Mouse (Mus musculus): ENCODE measurements around the gene Zfp799. TPM values are rescaled to one million over a fixed set of nuclear protein-coding genes. Genes with fewer than 3 reads are reported as not detected.

Zfp799 gene
- polyA plus RNA-seq, 1 experiment = 1.3 TPM

- H3K36me3 ChIP-seq (ENCODE audit: control insufficient read depth, insufficient read depth) = peaks cover 17% of the 10 kb centered on the region
- no peaks in the 10 kb centered on the region for H3K27me3 ChIP-seq (ENCODE audit: control insufficient read depth, insufficient read depth, insufficient read length)
- no peak for TF ChIP-seq CTCF (IDR thresholded peaks at IDR 0.05; ENCODE audit: control insufficient read depth, insufficient read depth, insufficient read length)
- no peak for TF ChIP-seq MYOG (IDR thresholded peaks at IDR 0.05; ENCODE audit: control insufficient read depth, extremely low read depth, insufficient read length)
- no peak for TF ChIP-seq USF1 (IDR thresholded peaks at IDR 0.05; ENCODE audit: low read depth)
- TF ChIP-seq FOSL1 (IDR thresholded peaks at IDR 0.05; ENCODE audit: insufficient read depth, low read length, poor library complexity, severe bottlenecking) = no peak
- no peak for TF ChIP-seq MYOD1 (IDR thresholded peaks at IDR 0.05; ENCODE audit: control insufficient read depth, insufficient read length, low read depth)
- no peak for TF ChIP-seq CEBPB (IDR thresholded peaks at IDR 0.05; ENCODE audit: low read depth)
- no peak for TF ChIP-seq MAX (IDR thresholded peaks at IDR 0.05)
- no peak overlapping the region for H3ac ChIP-seq (ENCODE audit: control insufficient read depth, insufficient read length, low read depth)
- H3K79me3 ChIP-seq (ENCODE audit: low read depth) = peaks cover 31% of the 10 kb centered on the region
- peaks cover 38% of the 10 kb centered on the region for H3K79me2 ChIP-seq (ENCODE audit: control insufficient read depth, insufficient read depth)
- H3K4me3 ChIP-seq (ENCODE audit: insufficient read depth, poor library complexity, severe bottlenecking) = no peak overlapping the region
Observed at GRCm38 (mm10) chr17:32789244-32789643, 40.8 kb downstream of the Zfp799 start.

DNA sequence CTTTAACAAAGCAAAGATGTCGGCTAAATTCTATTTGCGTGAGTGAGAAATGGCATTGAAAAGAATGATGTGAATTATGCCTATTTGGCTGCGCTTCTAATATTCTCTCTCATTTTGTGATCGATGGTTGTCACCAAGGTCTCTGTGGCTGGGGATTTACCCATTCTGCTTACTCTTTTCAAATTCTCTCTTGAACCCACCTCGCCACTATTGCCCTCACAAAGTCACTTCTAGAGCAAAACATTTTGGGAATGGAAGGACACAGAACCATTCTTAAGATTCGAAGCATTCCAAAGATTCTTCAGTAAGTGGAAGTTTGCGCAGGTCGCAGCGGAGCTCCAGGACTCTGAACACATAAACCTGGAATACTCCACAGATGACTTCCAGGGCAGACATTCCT is 41.5 kb downstream of the Zfp799 start:
- Histone ChIP-seq H3K36me3 (ENCODE audit: control insufficient read depth, insufficient read depth) (peaks cover 24% of the 10 kb centered on the region), H3K79me2 (ENCODE audit: control insufficient read depth, insufficient read depth) (peaks cover 45% of the 10 kb centered on the region), H3K4me3 (ENCODE audit: insufficient read depth, poor library complexity, severe bottlenecking) (peak overlapping the region; percentile 86), H3ac (ENCODE audit: control insufficient read depth, insufficient read length, low read depth) (no peak overlapping the region), H3K79me3 (ENCODE audit: low read depth) (peaks cover 38% of the 10 kb centered on the region), H3K27me3 (ENCODE audit: control insufficient read depth, insufficient read depth, insufficient read length) (no peaks in the 10 kb centered on the region)
- no peak for TF ChIP-seq USF1 (IDR thresholded peaks at IDR 0.05; ENCODE audit: low read depth)
- no peak for TF ChIP-seq CTCF (IDR thresholded peaks at IDR 0.05; ENCODE audit: control insufficient read depth, insufficient read depth, insufficient read length)
- no peak for TF ChIP-seq FOSL1 (IDR thresholded peaks at IDR 0.05; ENCODE audit: insufficient read depth, low read length, poor library complexity, severe bottlenecking)
- no peak for TF ChIP-seq MYOG (IDR thresholded peaks at IDR 0.05; ENCODE audit: control insufficient read depth, extremely low read depth, insufficient read length)
- no peak for TF ChIP-seq CEBPB (IDR thresholded peaks at IDR 0.05; ENCODE audit: low read depth)
- TF ChIP-seq MAX (IDR thresholded peaks at IDR 0.05) = no peak
- TF ChIP-seq MYOD1 (IDR thresholded peaks at IDR 0.05; ENCODE audit: control insufficient read depth, insufficient read length, low read depth) = no peak

DNA sequence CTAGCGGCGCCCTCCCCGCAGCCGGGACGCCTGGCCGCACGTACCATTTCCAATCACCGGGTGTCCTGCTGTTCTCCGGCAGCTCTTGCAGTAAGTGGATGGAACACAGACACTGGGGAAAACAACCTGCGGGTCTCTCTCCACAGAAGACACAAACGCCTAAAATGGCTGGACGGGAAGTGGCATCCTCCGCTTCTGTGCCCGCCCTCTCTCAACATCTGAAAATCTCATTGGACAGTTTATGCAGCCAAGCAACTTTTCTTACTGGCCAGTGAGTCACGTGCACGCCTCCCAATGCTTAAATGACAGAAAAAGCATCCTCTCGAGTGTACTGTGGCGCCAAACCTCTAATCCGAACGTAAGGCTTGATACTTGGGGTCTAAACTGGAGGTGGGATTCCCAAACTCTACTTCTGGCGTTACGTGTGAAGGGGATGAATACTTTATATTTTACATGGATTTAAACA is 41.9 kb downstream of the Zfp799 start, which contains the start of gene Zfp871:
TSS of gene Zfp871 (minus strand) at position 194 of the 466 bp plus-strand sequence.
- Histone ChIP-seq H3ac (ENCODE audit: control insufficient read depth, insufficient read length, low read depth) (peak within 1 kb of the TSS; percentile 85), H3K4me3 (ENCODE audit: insufficient read depth, poor library complexity, severe bottlenecking) (peak within 1 kb of the TSS; percentile 86), H3K79me2 (ENCODE audit: control insufficient read depth, insufficient read depth) (peaks cover 49% of the 10 kb centered on the region), H3K79me3 (ENCODE audit: low read depth) (peaks cover 43% of the 10 kb centered on the region), H3K27me3 (ENCODE audit: control insufficient read depth, insufficient read depth, insufficient read length) (no peaks in the 10 kb centered on the region), H3K36me3 (ENCODE audit: control insufficient read depth, insufficient read depth) (peaks cover 28% of the 10 kb centered on the region)
- TF ChIP-seq MYOD1 (IDR thresholded peaks at IDR 0.05; ENCODE audit: control insufficient read depth, insufficient read length, low read depth) = no peak
- no peak for TF ChIP-seq MYOG (IDR thresholded peaks at IDR 0.05; ENCODE audit: control insufficient read depth, extremely low read depth, insufficient read length)
- TF ChIP-seq CEBPB (IDR thresholded peaks at IDR 0.05; ENCODE audit: low read depth) = no peak
- no peak for TF ChIP-seq FOSL1 (IDR thresholded peaks at IDR 0.05; ENCODE audit: insufficient read depth, low read length, poor library complexity, severe bottlenecking)
- TF ChIP-seq CTCF (IDR thresholded peaks at IDR 0.05; ENCODE audit: control insufficient read depth, insufficient read depth, insufficient read length) = no peak
- TF ChIP-seq USF1 (IDR thresholded peaks at IDR 0.05; ENCODE audit: low read depth) = peak; percentile 99
- peak; percentile 64 for TF ChIP-seq MAX (IDR thresholded peaks at IDR 0.05)

GRCm38 (mm10) chr17:32787436-32788093 is 42.5 kb downstream of the Zfp799 start:
- H3K27me3 ChIP-seq (ENCODE audit: control insufficient read depth, insufficient read depth, insufficient read length) = no peaks in the 10 kb centered on the region

DNA sequence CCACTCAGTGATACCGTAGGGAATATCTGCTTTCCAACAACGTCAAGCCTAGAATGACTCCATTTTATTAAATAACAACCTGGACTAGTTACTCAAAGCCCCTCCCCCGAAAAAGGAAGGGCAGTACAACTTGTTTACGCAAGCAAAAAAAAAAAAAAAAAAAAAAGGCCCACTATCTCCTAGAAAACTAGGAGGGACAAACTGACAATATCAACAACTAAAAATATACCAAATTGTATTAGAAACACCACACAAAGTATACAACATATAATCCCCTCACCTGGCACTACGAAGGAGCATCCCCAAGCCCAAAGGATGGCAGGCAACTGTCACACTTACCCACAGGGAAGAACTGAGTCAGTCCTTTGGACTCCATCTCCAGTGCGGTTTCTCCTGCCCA is 43.1 kb downstream of the Zfp799 start:
- Histone ChIP-seq H3K4me3 (ENCODE audit: insufficient read depth, poor library complexity, severe bottlenecking) (peak overlapping the region; percentile 86), H3K27me3 (ENCODE audit: control insufficient read depth, insufficient read depth, insufficient read length) (no peaks in the 10 kb centered on the region), H3ac (ENCODE audit: control insufficient read depth, insufficient read length, low read depth) (peak overlapping the region; percentile 62), H3K36me3 (ENCODE audit: control insufficient read depth, insufficient read depth) (peaks cover 31% of the 10 kb centered on the region), H3K79me3 (ENCODE audit: low read depth) (peaks cover 53% of the 10 kb centered on the region), H3K79me2 (ENCODE audit: control insufficient read depth, insufficient read depth) (peaks cover 61% of the 10 kb centered on the region)
- TF ChIP-seq MYOD1 (IDR thresholded peaks at IDR 0.05; ENCODE audit: control insufficient read depth, insufficient read length, low read depth) (no peak), CEBPB (IDR thresholded peaks at IDR 0.05; ENCODE audit: low read depth) (no peak), USF1 (IDR thresholded peaks at IDR 0.05; ENCODE audit: low read depth) (no peak), MYOG (IDR thresholded peaks at IDR 0.05; ENCODE audit: control insufficient read depth, extremely low read depth, insufficient read length) (no peak), MAX (IDR thresholded peaks at IDR 0.05) (no peak), FOSL1 (IDR thresholded peaks at IDR 0.05; ENCODE audit: insufficient read depth, low read length, poor library complexity, severe bottlenecking) (no peak), CTCF (IDR thresholded peaks at IDR 0.05; ENCODE audit: control insufficient read depth, insufficient read depth, insufficient read length) (no peak)

More at GRCm38 (mm10) chr17:32787436-32788093, 42.5 kb downstream of the Zfp799 start:
- peaks cover 31% of the 10 kb centered on the region for H3K36me3 ChIP-seq (ENCODE audit: control insufficient read depth, insufficient read depth)
- H3K79me3 ChIP-seq (ENCODE audit: low read depth) = peaks cover 48% of the 10 kb centered on the region
- no peak for TF ChIP-seq MAX (IDR thresholded peaks at IDR 0.05)
- TF ChIP-seq CTCF (IDR thresholded peaks at IDR 0.05; ENCODE audit: control insufficient read depth, insufficient read depth, insufficient read length) = no peak
- no peak for TF ChIP-seq FOSL1 (IDR thresholded peaks at IDR 0.05; ENCODE audit: insufficient read depth, low read length, poor library complexity, severe bottlenecking)
- H3K4me3 ChIP-seq (ENCODE audit: insufficient read depth, poor library complexity, severe bottlenecking) = peak overlapping the region; percentile 86
- peaks cover 55% of the 10 kb centered on the region for H3K79me2 ChIP-seq (ENCODE audit: control insufficient read depth, insufficient read depth)
- peak overlapping the region; percentile 85 for H3ac ChIP-seq (ENCODE audit: control insufficient read depth, insufficient read length, low read depth)
